Mouse (Mus musculus) thymus, postnatal 36 days (tissue): ENCODE results near the gene Gtpbp1.
A peak's percentile ranks its signal among the peaks of the same experiment; 100 is the strongest.

Experiments
- DNase-seq, 2 experiments: peaks; one replicate each; pipeline ENCODE4 v3.0.0; 2022; ENCODE audit warnings: mixed read lengths in 2 of 2

The Gtpbp1 gene

GRCm38 (mm10) chr15:79727840-79728239, 37.2 kb downstream of the Gtpbp1 start:
- no peak for DNase-seq

DNA sequence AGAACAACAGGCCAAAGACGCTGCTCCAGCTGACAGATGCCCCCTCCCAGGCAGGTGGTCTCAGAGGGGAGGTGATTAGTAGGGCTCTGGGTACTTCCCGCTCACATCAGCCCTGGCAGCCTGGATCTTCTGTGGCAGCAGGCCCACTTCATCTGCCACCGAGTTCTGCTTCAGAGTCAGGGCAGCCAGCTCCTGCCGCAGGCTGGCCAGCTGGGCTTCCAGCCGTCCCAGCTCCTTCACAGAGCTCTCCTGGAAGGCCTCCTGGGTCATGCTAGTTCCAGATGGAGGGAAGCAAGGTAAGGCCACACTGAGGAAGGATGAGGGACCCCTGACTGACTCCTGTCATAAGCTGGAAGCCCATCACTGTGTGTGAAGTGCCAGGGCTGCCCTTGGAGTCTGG, 37.7 kb downstream of the Gtpbp1 start:
- DNase-seq, result no peak

- DNase-seq, result no peak
Measured at GRCm38 (mm10) chr15:79728731-79729388, 38.2 kb downstream of the Gtpbp1 start.

DNA sequence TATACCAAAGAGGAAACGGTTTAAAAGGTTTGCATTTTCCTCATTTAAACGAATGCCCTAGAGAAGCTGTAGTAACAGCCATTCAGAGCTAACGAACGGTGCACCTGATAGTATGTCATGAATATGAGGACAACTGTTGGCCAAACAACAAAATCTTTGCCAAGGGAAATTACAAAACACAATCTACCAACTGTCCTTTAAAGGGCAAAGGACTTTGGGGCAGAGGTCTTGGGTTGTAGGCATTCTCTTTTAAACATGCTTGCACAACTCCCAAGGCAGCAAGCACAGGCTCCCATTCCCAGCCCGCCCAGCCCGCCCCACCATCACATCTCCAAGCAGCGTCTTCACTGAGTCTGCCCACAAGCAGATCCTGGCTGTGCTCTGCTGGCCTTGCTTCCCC, 40.9 kb downstream of the Gtpbp1 start:
- DNase-seq, result no peak

DNA sequence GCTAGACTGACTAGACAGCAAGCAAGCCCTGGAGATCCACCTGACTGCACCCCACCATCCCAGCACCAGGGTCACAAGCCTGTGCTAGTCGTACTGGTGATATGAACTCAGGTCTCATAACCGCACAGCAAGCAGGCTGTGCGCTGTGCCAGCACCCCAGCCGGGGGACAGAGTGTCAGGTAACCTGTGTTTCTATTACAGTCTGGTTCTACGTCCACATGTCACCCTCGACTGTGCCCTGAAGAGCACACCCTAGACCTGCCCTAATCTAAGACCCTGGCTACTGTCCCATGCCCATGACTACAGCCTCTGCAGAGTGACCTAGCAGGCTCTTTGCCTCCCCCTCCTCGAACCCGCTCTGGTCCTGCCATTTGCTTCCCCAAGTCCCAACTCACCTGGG, 42.5 kb downstream of the Gtpbp1 start:
- no peak for DNase-seq

DNA sequence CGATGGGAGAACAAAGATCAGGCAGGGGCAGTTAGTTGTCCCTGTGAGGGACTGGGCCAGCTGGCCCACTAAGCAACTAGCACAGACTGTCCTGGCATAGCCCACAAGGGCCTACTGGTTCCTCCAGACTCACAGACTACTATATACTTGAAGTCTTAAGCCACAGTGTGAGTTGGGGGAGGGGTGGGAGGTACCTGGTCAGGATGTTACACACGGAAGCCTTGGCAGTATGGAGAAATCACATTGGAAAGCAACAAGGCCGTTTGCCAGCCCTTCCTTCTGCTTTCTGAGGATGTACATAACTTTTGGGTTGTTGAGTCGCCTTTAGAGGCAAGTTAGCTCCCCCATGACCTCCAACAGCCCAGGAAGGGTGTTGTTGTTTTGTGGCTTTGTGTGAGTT, 43.0 kb downstream of the Gtpbp1 start:
- no peak for DNase-seq

- DNase-seq, result no peak
Measured at GRCm38 (mm10) chr15:79734311-79734710, 43.7 kb downstream of the Gtpbp1 start.

- no peak for DNase-seq
Measured at GRCm38 (mm10) chr15:79740739-79741138, 50.1 kb downstream of the Gtpbp1 start.

GRCm38 (mm10) chr15:79741173-79741858, 50.7 kb downstream of the Gtpbp1 start:
- DNase-seq, result peak; percentile 44 to 66

- DNase-seq, result peak; percentile 96
Measured at GRCm38 (mm10) chr15:79741921-79742705, 51.5 kb downstream of the Gtpbp1 start, which contains the start of gene Sun2. TSS of gene Sun2 (minus strand) at chr15:79742536.

DNA sequence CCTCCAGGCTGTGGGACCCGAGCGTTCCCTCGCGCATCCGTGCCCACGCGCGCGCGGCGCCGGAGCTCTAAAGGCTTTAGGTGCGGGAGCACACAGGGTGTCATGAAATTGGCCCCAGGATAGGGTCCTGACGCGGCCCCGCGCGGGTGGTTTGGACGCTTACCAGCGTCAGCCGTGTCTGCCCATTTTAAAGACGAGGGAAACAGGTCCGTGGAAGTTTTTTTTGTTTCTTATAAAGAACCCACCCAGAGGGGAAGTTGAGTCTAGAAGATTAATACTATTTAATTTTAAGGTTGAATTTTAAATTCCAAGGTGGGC, 52.0 kb downstream of the Gtpbp1 start:
- no peak for DNase-seq

- DNase-seq, result no peak
Measured at GRCm38 (mm10) chr15:79744001-79744400, 53.4 kb downstream of the Gtpbp1 start.

DNA sequence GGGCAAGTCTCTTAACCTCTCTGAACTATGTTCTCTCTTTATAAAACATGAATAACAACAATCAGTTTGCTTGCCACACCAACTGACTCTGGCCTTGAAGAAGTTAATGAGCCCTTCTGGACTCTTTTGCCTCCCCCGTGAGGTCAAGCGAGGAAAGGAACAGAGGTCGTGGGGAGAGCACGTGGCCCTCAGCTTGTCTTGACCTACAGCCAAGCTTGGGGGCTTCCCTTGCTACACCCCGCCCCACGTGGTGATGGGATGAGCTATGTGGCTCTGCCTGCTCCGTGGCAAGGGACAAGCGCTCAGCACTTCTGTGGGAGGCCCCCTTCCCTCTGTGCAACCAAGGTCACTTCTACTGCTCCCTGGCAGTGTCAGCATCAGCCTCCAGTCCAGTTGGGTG, 54.1 kb downstream of the Gtpbp1 start:
- peak in 1 of 2 experiments; percentile 8 for DNase-seq

GRCm38 (mm10) chr15:79745312-79745711, 54.7 kb downstream of the Gtpbp1 start:
- no peak for DNase-seq

DNA sequence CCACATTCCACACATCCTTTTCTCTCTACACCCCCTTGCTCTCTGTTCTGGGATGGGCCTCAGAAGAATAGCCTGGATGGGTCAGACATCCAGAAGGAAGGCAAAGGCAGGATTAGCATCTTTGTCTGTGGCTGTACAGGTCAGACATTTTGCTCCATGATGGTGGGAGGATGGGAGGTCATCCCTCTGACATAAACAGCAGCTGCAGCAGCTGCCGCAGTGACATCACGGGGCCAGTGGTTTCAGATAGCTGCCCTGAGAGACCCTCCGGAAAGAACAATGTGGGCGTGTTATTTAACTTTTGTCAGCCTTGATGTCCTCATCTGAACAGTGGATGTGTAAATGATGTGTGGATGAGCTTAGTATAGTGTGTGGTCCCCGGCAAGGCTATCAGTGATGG, 55.2 kb downstream of the Gtpbp1 start:
- DNase-seq, result no peak

GRCm38 (mm10) chr15:79747998-79748397, 57.4 kb downstream of the Gtpbp1 start:
- peak; percentile 44 to 49 for DNase-seq

DNA sequence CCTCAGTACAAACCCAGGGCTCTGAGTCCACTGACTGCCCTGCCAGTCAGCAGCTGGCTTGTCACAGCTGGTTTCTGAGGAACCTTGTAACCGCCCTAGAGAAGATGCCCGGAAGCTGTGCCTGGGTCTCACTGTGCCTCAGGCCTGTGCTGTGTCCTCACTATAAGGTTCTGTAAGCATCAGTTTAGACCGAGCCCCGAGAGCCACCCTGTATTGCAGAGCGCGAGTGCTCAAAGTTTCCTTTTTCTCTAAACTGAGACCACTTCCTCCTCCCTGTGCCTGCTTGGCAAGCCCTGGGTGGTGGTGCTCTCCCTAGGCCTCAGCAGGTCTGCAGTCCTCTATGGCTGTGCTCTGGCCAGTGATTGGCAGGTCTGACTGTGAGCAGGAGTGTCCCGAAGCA, 58.5 kb downstream of the Gtpbp1 start:
- DNase-seq, result no peak

GRCm38 (mm10) chr15:79750266-79750665, 59.6 kb downstream of the Gtpbp1 start:
- no peak for DNase-seq

DNA sequence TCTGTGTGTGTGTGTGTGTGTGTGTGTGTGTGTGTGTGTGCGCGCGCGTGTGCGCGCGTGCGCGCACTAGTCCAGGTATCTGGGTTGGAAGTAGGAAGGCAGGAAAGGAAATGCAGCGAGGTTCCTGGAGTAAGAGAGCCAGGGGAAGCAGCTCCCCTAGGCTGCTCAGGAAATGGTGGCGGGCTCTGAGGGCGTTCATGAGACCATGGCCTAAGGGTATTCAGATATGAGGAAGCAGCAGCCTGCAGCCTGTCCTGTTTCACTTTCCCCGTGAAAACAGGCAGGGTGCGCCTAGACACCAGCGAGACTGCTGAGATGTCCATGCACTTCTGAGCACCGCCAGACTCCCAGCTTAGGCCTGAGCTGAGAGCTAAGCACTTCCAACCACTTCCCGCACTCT, 61.1 kb downstream of the Gtpbp1 start:
- DNase-seq, result no peak

GRCm38 (mm10) chr15:79752742-79753419, 62.2 kb downstream of the Gtpbp1 start:
- peak; percentile 68 to 72 for DNase-seq

DNA sequence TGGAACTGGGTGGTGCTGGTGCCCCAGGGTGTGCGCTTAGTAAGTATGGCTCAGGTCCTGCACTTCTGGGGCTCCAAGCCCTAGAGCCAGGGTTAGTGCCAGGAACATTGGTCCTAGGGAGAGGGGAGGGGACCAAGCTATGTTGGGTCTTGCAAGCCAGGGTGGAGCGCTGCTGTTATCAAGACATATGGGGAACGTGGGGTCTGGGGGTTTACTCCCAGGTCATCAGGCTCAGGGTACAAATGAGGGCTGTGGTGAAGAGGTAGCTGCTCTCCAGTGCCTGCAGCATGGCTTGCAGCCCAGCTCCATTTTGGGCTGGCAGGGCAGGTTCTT, 62.7 kb downstream of the Gtpbp1 start:
- no peak for DNase-seq

DNA sequence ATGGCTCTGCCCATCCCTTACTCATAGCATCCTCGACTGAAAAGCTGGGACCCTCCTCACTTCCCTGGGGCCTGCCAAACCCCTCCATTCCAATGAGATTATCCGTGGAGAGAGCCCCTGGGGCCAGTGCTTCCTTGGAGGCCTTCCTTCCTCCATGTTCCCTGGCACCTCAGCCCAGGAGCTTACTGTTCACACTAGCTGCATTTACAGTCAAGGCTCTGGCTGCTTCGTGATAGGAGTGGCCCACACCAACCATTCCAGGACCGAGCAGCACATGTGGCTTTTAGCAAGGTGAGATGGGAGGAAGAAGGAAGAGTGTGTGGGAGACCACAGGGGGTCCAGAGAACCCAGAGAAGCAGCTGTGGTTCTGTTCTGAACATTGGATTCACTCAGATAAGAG, 63.2 kb downstream of the Gtpbp1 start:
- no peak for DNase-seq

- DNase-seq, result no peak
Measured at GRCm38 (mm10) chr15:79755176-79755575, 64.5 kb downstream of the Gtpbp1 start.
